Mouse (Mus musculus) heart, postnatal 0 days (tissue): ENCODE results near the gene Zfp111.

Experiments used
- CTCF ChIP-seq: IDR thresholded peaks from 2 replicates; pipeline ENCODE4 v1.5.1; 2016; ENCODE audit warnings: antibody characterized with exemption, control low read depth, low read depth
- EP300 ChIP-seq: IDR thresholded peaks from 2 replicates; pipeline ENCODE4 v1.6.1; 2016; ENCODE audit warnings: antibody characterized with exemption, low read depth

- TF ChIP-seq CTCF = no peak
- no peak for TF ChIP-seq EP300
These were observed 23.6 kb downstream of the Zfp111 start for GRCm38 (mm10) chr7:24187611-24188010.
